Mouse (Mus musculus): ENCODE results near the gene Ppard. TPM values are rescaled to one million over a fixed set of nuclear protein-coding genes. Genes with fewer than 3 reads are reported as not detected.

Gene Ppard
- polyA plus RNA-seq, 1 experiment: 18.3 TPM

GRCm38 (mm10) chr17:28226014-28226413 is 6.5 kb upstream of the Ppard start:
- TF ChIP-seq POLR2A (IDR thresholded peaks at IDR 0.05; ENCODE audit: borderline replicate concordance, extremely low read depth, insufficient read depth, insufficient read length, poor library complexity, severe bottlenecking): no peak
- peak; percentile 97 for TF ChIP-seq CTCF (IDR thresholded peaks at IDR 0.05; ENCODE audit: borderline replicate concordance, extremely low read depth, insufficient read depth, insufficient read length)
- DNase-seq (ENCODE audit: low read depth): peak; percentile 95

- TF ChIP-seq CTCF (IDR thresholded peaks at IDR 0.05; ENCODE audit: borderline replicate concordance, extremely low read depth, insufficient read depth, insufficient read length) (no peak), POLR2A (IDR thresholded peaks at IDR 0.05; ENCODE audit: borderline replicate concordance, extremely low read depth, insufficient read depth, insufficient read length, poor library complexity, severe bottlenecking) (no peak)
- no peak for DNase-seq (ENCODE audit: low read depth)
These were observed 2.0 kb upstream of the Ppard start for GRCm38 (mm10) chr17:28230486-28230885.

- TF ChIP-seq POLR2A (IDR thresholded peaks at IDR 0.05; ENCODE audit: borderline replicate concordance, extremely low read depth, insufficient read depth, insufficient read length, poor library complexity, severe bottlenecking): no peak
- TF ChIP-seq CTCF (IDR thresholded peaks at IDR 0.05; ENCODE audit: borderline replicate concordance, extremely low read depth, insufficient read depth, insufficient read length): no peak
- DNase-seq (ENCODE audit: low read depth): no peak
These were observed 1.3 kb upstream of the Ppard start for GRCm38 (mm10) chr17:28231026-28231736.

DNA sequence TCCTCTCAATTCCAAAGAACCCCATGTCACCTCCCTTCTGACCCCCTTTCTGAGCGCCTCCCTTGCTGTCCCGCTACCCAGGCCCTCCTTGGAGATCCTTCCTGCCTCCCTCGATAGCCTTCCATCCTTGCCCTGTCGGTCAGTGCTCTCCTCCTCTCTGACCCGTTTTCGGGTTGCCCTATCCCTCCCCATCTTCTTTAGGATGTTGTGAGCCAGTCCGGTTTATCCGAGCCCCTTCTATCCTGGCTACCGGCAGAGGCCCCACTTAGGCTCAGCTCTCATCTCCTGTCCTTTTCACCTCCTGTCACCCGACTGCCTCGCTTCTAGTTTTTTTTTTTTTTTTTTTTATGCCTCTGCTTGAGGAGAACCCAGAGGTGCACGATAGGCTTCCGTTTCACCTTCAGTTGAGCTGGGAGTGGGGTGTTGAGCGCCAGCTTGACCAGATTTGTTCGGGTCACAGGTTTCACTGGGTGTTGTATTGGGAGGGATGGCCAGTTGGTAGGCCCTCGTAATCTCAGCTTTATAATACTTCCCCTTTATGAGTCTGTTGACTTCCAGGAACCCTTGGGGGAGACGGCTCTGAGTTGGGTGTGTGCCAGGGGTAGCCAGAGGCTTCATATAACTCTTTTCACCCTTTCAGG is 711 bp downstream of the Ppard start:
- TF ChIP-seq CTCF (IDR thresholded peaks at IDR 0.05; ENCODE audit: borderline replicate concordance, extremely low read depth, insufficient read depth, insufficient read length) (no peak), POLR2A (IDR thresholded peaks at IDR 0.05; ENCODE audit: borderline replicate concordance, extremely low read depth, insufficient read depth, insufficient read length, poor library complexity, severe bottlenecking) (no peak)
- DNase-seq (ENCODE audit: low read depth): no peak

GRCm38 (mm10) chr17:28234641-28235040 is 2.1 kb downstream of the Ppard start:
- no peak for DNase-seq (ENCODE audit: low read depth)
- no peak for TF ChIP-seq POLR2A (IDR thresholded peaks at IDR 0.05; ENCODE audit: borderline replicate concordance, extremely low read depth, insufficient read depth, insufficient read length, poor library complexity, severe bottlenecking)
- no peak for TF ChIP-seq CTCF (IDR thresholded peaks at IDR 0.05; ENCODE audit: borderline replicate concordance, extremely low read depth, insufficient read depth, insufficient read length)

DNA sequence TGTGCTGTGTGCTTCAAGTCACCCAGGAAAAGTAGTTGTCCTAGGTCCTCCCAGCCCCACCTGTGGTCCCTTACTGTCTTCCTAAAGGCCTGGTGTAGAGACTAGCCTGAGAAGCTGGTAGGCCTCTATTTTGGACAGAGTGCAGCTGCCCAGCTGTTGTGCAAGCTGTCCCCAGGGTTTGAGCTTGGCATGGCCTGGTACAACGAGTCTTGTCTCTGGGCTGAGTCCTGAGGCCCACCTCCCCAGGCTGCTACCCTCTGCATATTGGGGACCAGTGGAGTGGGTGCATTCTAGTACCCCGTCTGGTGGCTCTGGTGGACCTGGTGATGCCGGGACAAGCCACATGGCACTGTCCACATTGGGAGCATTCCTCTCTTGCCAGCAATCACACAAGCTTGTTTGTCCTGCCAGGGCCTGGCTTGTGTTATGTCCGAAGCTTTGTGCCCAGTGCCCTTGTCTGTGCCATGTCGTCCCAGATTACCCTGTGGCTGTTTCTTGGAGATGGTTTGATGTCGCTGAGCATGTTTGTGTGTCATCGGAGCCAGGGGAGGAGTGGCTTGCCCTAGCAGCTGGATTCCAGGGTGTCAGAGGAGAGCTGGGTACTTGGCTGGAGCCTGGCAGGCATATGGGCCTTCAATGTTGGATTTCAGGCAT is 3.6 kb downstream of the Ppard start:
- DNase-seq (ENCODE audit: low read depth): no peak
- TF ChIP-seq CTCF (IDR thresholded peaks at IDR 0.05; ENCODE audit: borderline replicate concordance, extremely low read depth, insufficient read depth, insufficient read length): no peak
- no peak for TF ChIP-seq POLR2A (IDR thresholded peaks at IDR 0.05; ENCODE audit: borderline replicate concordance, extremely low read depth, insufficient read depth, insufficient read length, poor library complexity, severe bottlenecking)

- no peak for DNase-seq (ENCODE audit: low read depth)
- no peak for TF ChIP-seq POLR2A (IDR thresholded peaks at IDR 0.05; ENCODE audit: borderline replicate concordance, extremely low read depth, insufficient read depth, insufficient read length, poor library complexity, severe bottlenecking)
- no peak for TF ChIP-seq CTCF (IDR thresholded peaks at IDR 0.05; ENCODE audit: borderline replicate concordance, extremely low read depth, insufficient read depth, insufficient read length)
These were observed 4.1 kb downstream of the Ppard start for GRCm38 (mm10) chr17:28236636-28237015.

DNA sequence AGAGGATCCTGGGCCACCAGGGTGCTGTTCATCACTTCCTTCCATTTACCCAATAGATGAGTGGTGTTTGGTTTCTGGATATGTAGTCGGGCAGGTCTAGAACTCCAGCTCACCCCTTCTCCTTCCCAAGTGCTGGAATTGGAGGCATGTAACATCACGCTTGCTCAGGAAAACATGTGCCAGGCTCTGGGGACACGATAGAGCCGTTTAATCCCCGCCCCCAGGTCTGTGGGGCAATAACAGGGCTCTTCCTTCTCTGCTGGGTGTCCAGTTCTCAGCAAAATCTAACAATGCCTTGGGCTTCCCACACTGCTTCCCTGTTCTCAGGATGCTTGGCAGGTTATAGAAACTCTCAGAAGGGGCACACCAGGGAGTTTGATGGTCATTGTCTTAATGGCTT is 4.9 kb downstream of the Ppard start:
- DNase-seq (ENCODE audit: low read depth): no peak
- TF ChIP-seq CTCF (IDR thresholded peaks at IDR 0.05; ENCODE audit: borderline replicate concordance, extremely low read depth, insufficient read depth, insufficient read length) (no peak), POLR2A (IDR thresholded peaks at IDR 0.05; ENCODE audit: borderline replicate concordance, extremely low read depth, insufficient read depth, insufficient read length, poor library complexity, severe bottlenecking) (no peak)

DNA sequence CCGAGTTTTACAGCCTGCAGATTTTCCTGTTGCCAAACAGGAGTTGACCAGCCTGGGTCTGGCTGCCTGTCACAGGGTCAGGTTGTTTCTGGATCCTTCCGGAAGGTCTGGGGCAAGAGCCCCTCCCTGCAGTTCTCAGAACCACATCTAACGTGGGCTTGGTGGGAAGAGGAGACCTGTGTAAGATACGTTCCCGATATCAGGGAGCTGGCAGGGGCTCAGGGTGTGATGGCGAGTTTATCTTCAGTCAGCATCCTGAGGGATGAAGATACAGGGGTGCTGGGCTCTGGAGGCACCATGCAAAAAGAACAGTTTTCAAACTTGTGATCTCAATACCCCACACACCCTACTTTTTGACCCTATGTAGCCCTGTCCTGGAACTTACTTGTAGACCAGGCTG is 5.4 kb downstream of the Ppard start:
- DNase-seq (ENCODE audit: low read depth): no peak
- no peak for TF ChIP-seq POLR2A (IDR thresholded peaks at IDR 0.05; ENCODE audit: borderline replicate concordance, extremely low read depth, insufficient read depth, insufficient read length, poor library complexity, severe bottlenecking)
- no peak for TF ChIP-seq CTCF (IDR thresholded peaks at IDR 0.05; ENCODE audit: borderline replicate concordance, extremely low read depth, insufficient read depth, insufficient read length)

GRCm38 (mm10) chr17:28240846-28241245 is 8.3 kb downstream of the Ppard start:
- DNase-seq (ENCODE audit: low read depth): no peak
- TF ChIP-seq CTCF (IDR thresholded peaks at IDR 0.05; ENCODE audit: borderline replicate concordance, extremely low read depth, insufficient read depth, insufficient read length) (no peak), POLR2A (IDR thresholded peaks at IDR 0.05; ENCODE audit: borderline replicate concordance, extremely low read depth, insufficient read depth, insufficient read length, poor library complexity, severe bottlenecking) (no peak)

DNA sequence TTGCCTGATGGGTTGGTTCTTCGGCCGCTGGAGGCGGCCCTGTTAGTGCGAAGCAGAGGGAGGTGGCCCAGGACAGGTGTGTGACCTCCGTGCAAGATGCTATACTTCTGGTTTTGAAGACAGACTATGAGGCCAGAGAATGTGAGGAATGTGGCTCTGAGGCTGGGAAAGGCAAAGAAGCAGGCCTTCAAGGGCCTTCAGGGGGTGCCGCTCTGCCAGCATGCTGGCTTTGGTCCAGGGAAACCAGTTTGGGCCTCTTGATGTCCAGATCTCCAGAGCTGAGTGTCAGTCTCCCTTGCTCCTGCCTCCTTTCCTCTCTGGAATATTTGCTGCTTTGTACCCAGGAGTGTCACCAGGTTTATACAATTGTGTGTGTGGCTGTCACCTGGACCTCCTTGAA is 9.8 kb downstream of the Ppard start:
- no peak for DNase-seq (ENCODE audit: low read depth)
- TF ChIP-seq POLR2A (IDR thresholded peaks at IDR 0.05; ENCODE audit: borderline replicate concordance, extremely low read depth, insufficient read depth, insufficient read length, poor library complexity, severe bottlenecking) (no peak), CTCF (IDR thresholded peaks at IDR 0.05; ENCODE audit: borderline replicate concordance, extremely low read depth, insufficient read depth, insufficient read length) (no peak)

All from brain, embryonic 14.5 days (tissue).